Mouse (Mus musculus): ENCODE measurements around the gene Hsph1. TPM values are rescaled to one million over a fixed set of nuclear protein-coding genes. Genes with fewer than 3 reads are reported as not detected.

The Hsph1 gene
- polyA plus RNA-seq, 1 experiment from 2014 or later = 72.5 TPM

DNA sequence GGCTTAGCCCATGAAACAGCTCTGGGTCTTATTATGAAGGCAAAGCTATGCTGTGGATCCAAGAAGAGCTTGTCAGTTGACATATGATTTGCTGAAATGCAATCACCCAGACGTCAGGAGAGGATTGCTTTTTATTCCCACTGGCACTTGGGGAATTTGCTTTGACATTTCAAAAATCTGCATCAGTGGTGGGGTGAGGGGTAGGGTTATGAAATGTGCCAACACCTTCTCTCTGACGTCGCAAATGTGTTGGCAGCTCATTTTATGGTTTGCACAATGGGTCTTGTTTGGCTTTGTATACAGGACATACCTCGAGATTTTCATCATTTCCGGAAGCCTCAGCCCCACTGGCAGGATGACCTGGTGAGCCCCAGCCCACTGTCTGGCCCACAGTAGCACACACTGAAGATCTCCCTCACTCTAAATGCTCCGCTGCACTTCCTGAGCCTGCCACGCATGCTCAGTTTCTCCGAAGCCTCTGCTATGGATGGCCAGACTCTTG, 52.0 kb downstream of the Hsph1 start:
- Histone ChIP-seq H3K36me3 (no peaks in the 10 kb centered on the region), H3K4me3 (no peak overlapping the region), H3K9me3 (no peaks in the 10 kb centered on the region), H3K9ac (no peak overlapping the region), H3K4me1 (peaks cover 23% of the 10 kb centered on the region), H3K27me3 (no peaks in the 10 kb centered on the region), H3K27ac (no peak overlapping the region), H3K4me2 (replicated peaks) (0 out of 2 replicates have a peak overlapping the region, but pooled peaks have one; percentile 2)
- WGBS = 43% methylated on average over 8 of the region's 8 CpGs
- no peak for ATAC-seq (ENCODE audit: low FRiP score, low read depth)

DNA sequence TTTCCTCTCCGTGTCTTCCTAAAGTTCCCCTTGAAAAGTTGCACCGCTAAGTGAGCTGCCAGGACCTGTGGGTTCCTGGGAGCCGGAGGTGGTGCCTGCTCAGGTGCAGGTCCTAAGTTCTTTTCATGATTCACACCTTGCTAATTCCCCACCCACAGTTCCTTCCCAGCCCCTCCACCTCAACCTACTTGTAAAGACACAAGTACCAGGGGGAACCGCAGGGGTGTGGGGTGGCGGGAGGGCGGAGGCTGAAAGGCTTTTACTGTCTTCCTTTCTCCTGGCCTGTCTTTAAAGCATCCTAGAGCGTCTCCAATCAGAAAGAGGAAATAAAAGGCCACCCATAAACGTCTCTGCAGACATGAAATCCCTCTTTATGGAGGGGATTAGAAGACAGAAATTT, 52.7 kb downstream of the Hsph1 start:
- ATAC-seq (ENCODE audit: low FRiP score, low read depth) = no peak
- H3K4me2 ChIP-seq (replicated peaks) = peak overlapping the region; percentile 23
- H3K9ac ChIP-seq = no peak overlapping the region
- H3K27me3 ChIP-seq = no peaks in the 10 kb centered on the region
- H3K4me1 ChIP-seq = peaks cover 16% of the 10 kb centered on the region
- H3K36me3 ChIP-seq = no peaks in the 10 kb centered on the region
- no peak overlapping the region for H3K4me3 ChIP-seq
- H3K9me3 ChIP-seq = no peaks in the 10 kb centered on the region
- H3K27ac ChIP-seq = no peak overlapping the region
- WGBS = 9% methylated on average over 8 of the region's 8 CpGs

- Histone ChIP-seq H3K4me2 (replicated peaks) (no peak overlapping the region), H3K27ac (no peak overlapping the region), H3K9me3 (no peaks in the 10 kb centered on the region), H3K4me1 (peaks cover 16% of the 10 kb centered on the region), H3K27me3 (no peaks in the 10 kb centered on the region), H3K4me3 (no peak overlapping the region), H3K36me3 (no peaks in the 10 kb centered on the region), H3K9ac (no peak overlapping the region)
- no peak for ATAC-seq (ENCODE audit: low FRiP score, low read depth)
- WGBS = 56% methylated on average over 5 of the region's 5 CpGs
Observed at GRCm38 (mm10) chr5:149582642-149583262, 53.4 kb downstream of the Hsph1 start.

GRCm38 (mm10) chr5:149577449-149577848, 58.7 kb downstream of the Hsph1 start:
- Histone ChIP-seq H3K4me2 (replicated peaks) (no peak overlapping the region), H3K36me3 (no peaks in the 10 kb centered on the region), H3K9me3 (no peaks in the 10 kb centered on the region), H3K27me3 (no peaks in the 10 kb centered on the region; the same call in 1 of the 2 replicates), H3K27ac (no peak overlapping the region), H3K4me1 (0 out of 2 replicates have a peak, but pooled peaks cover 2% of the 10 kb centered on the region), H3K4me3 (no peak overlapping the region), H3K9ac (0 out of 2 replicates have a peak overlapping the region, but pooled peaks have one; percentile 25)
- no peak for ATAC-seq (ENCODE audit: low FRiP score, low read depth)
- WGBS = 36% methylated on average over 10 of the region's 10 CpGs

DNA sequence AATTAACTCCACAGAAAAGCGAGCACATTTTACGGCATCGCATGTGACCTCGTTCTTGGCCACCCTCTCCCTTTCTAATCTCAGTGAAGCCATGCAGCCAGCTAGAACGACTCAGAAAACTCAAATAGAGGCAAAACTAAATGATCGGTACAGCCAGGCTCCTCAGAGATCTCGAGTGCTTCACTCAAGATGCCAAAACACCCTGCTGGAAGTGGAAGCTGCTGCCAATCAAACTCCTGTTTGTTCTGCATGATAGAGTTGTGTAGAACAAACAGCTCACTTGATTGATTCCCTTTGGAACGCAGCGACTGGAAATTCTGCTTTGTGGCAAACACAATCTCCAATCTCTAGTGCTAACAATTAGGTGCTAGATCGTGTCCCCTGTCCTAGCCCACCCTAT, 59.2 kb downstream of the Hsph1 start:
- H3K36me3 ChIP-seq = no peaks in the 10 kb centered on the region
- 55% methylated on average over 10 of the region's 10 CpGs for WGBS
- H3K4me3 ChIP-seq = no peak overlapping the region
- no peak overlapping the region for H3K4me2 ChIP-seq (replicated peaks)
- H3K27me3 ChIP-seq = no peaks in the 10 kb centered on the region; the same call in 1 of the 2 replicates
- H3K9ac ChIP-seq = 0 out of 2 replicates have a peak overlapping the region, but pooled peaks have one; percentile 25
- no peaks in the 10 kb centered on the region for H3K9me3 ChIP-seq
- ATAC-seq (ENCODE audit: low FRiP score, low read depth) = no peak
- H3K27ac ChIP-seq = no peak overlapping the region
- 0 out of 2 replicates have a peak, but pooled peaks cover 2% of the 10 kb centered on the region for H3K4me1 ChIP-seq

GRCm38 (mm10) chr5:149568993-149569392, 67.2 kb downstream of the Hsph1 start:
- no peaks in the 10 kb centered on the region for H3K36me3 ChIP-seq
- H3K4me3 ChIP-seq = no peak overlapping the region
- no peaks in the 10 kb centered on the region for H3K9me3 ChIP-seq
- H3K4me1 ChIP-seq = peaks cover 30% of the 10 kb centered on the region
- H3K27me3 ChIP-seq = no peaks in the 10 kb centered on the region
- WGBS = 68% methylated on average over 13 of the region's 13 CpGs
- no peak overlapping the region for H3K4me2 ChIP-seq (replicated peaks)
- ATAC-seq (ENCODE audit: low FRiP score, low read depth) = no peak
- no peak overlapping the region for H3K27ac ChIP-seq
- no peak overlapping the region for H3K9ac ChIP-seq

- 79% methylated on average over 5 of the region's 5 CpGs for WGBS
- no peak overlapping the region for H3K4me2 ChIP-seq (replicated peaks)
- H3K4me3 ChIP-seq = no peak overlapping the region
- H3K4me1 ChIP-seq = peaks cover 34% of the 10 kb centered on the region
- no peaks in the 10 kb centered on the region for H3K9me3 ChIP-seq
- no peaks in the 10 kb centered on the region for H3K36me3 ChIP-seq
- no peak overlapping the region for H3K27ac ChIP-seq
- H3K9ac ChIP-seq = no peak overlapping the region
- no peak for ATAC-seq (ENCODE audit: low FRiP score, low read depth)
- H3K27me3 ChIP-seq = no peaks in the 10 kb centered on the region
Observed at GRCm38 (mm10) chr5:149566957-149567356, 69.2 kb downstream of the Hsph1 start.

GRCm38 (mm10) chr5:149566026-149566425, 70.2 kb downstream of the Hsph1 start:
- no peak overlapping the region for H3K9ac ChIP-seq

More at GRCm38 (mm10) chr5:149566026-149566425, 70.2 kb downstream of the Hsph1 start:
- H3K27ac ChIP-seq = peak overlapping the region; percentile 33; the same call in 1 of the 2 replicates
- WGBS = 40% methylated on average over 11 of the region's 11 CpGs
- H3K4me1 ChIP-seq = peaks cover 34% of the 10 kb centered on the region
- H3K9me3 ChIP-seq = no peaks in the 10 kb centered on the region
- 0 out of 2 replicates have a peak, but pooled peaks have one; percentile 21 for ATAC-seq (ENCODE audit: low FRiP score, low read depth)
- no peaks in the 10 kb centered on the region for H3K27me3 ChIP-seq
- no peaks in the 10 kb centered on the region for H3K36me3 ChIP-seq
- H3K4me3 ChIP-seq = no peak overlapping the region
- no peak overlapping the region for H3K4me2 ChIP-seq (replicated peaks)

Other genes with a start within 250 kb of the Hsph1 start
- 1.5 and 1.8 TPM in 2 replicates for gene Medag, start 224.6 kb downstream of the Hsph1 start, polyA plus RNA-seq (2015; fragmentation: Nextera tagmentation; extraction: Ambion mirVana)
- 0.10 and 0.38 TPM in 2 replicates for gene Tex26, start 196.7 kb downstream of the Hsph1 start, polyA plus RNA-seq (2015; fragmentation: Nextera tagmentation; extraction: Ambion mirVana)
- 0.08 and 0.34 TPM in 2 replicates for gene Wdr95, start 107.7 kb downstream of the Hsph1 start, polyA plus RNA-seq (2015; fragmentation: Nextera tagmentation; extraction: Ambion mirVana)
- 15.6 and 15.7 TPM in 2 replicates for gene B3glct, start 41.9 kb upstream of the Hsph1 start, polyA plus RNA-seq (2015; fragmentation: Nextera tagmentation; extraction: Ambion mirVana)